Mouse (Mus musculus) MEL (cell line): ENCODE data around the gene Ccnt2. TPM values are rescaled to one million over a fixed set of nuclear protein-coding genes. Genes with fewer than 3 reads are reported as not detected.

Source experiments
- DNase-seq: peaks from one replicate; pipeline ENCODE4 v3.0.0; 2011; ENCODE audit warnings: low read depth, low spot score
- H3K27ac ChIP-seq: 2 replicates; pipeline ENCODE4 v1.5.1; 2012; ENCODE audit warnings: low read depth, mild to moderate bottlenecking, control low read depth, low read length, moderate library complexity; ENCODE audit not compliant: control insufficient read depth
- H3K27me3 ChIP-seq, 2 experiments: fragments of 150-350 bp in 1 of 2; sonication (generic) in 1 of 2; 2 replicates each; pipeline ENCODE4 v1.6.1; 2012; ENCODE audit warnings: low read length in 2 of 2, mild to moderate bottlenecking in 2 of 2, improper control_type of control experiment in 1 of 2, moderate library complexity in 1 of 2; ENCODE audit not compliant: insufficient read depth in 2 of 2, control insufficient read depth in 1 of 2
- H3K36me3 ChIP-seq, 2 experiments: 2 replicates each; pipeline ENCODE4 v1.6.1; 2012 to 2014; ENCODE audit warnings: low read length in 2 of 2, improper control_type of control experiment in 1 of 2, inconsistent platforms in 1 of 2, mild to moderate bottlenecking in 1 of 2; ENCODE audit not compliant: insufficient read depth in 2 of 2, control insufficient read depth in 1 of 2
- H3K4me1 ChIP-seq, 2 experiments: fragments of 150-350 bp in 1 of 2; sonication (generic) in 1 of 2; 2 replicates each; pipeline ENCODE4 v1.6.1; 2012; ENCODE audit warnings: low read length in 2 of 2, improper control_type of control experiment in 1 of 2, mild to moderate bottlenecking in 1 of 2; ENCODE audit not compliant: insufficient read depth in 2 of 2, control insufficient read depth in 1 of 2
- H3K4me3 ChIP-seq, 2 experiments: fragments of 150-350 bp in 1 of 2; sonication (generic) in 1 of 2; 2 replicates each; pipeline ENCODE4 v1.5.1; 2012; ENCODE audit warnings: low read depth in 2 of 2, low read length in 2 of 2, mild to moderate bottlenecking in 2 of 2, moderate library complexity in 2 of 2, control low read depth in 1 of 2, improper control_type of control experiment in 1 of 2; ENCODE audit not compliant: control insufficient read depth in 1 of 2, insufficient read depth in 1 of 2
- H3K79me2 ChIP-seq: 2 replicates; pipeline ENCODE4 v1.6.1; 2012; ENCODE audit warnings: mild to moderate bottlenecking, low read length, moderate library complexity; ENCODE audit not compliant: control insufficient read depth, poor library complexity, insufficient read depth
- H3K9ac ChIP-seq: 2 replicates; pipeline ENCODE4 v1.6.1; 2012; ENCODE audit warnings: low read depth, mild to moderate bottlenecking, control low read depth, low read length, moderate library complexity; ENCODE audit not compliant: control insufficient read depth, poor library complexity, severe bottlenecking
- H3K9me3 ChIP-seq: fragments of 150-350 bp; sonication (generic); replicated peaks from 2 replicates; pipeline ENCODE4 v1.6.1; 2012; ENCODE audit warnings: mild to moderate bottlenecking, low read length, improper control_type of control experiment, moderate library complexity; ENCODE audit not compliant: insufficient read depth
- BHLHE40 ChIP-seq: IDR thresholded peaks from 2 replicates; pipeline ENCODE4 v1.6.1; 2012; ENCODE audit warnings: low read depth, mild to moderate bottlenecking, inconsistent platforms, low read length, improper control_type of control experiment, borderline replicate concordance
- CHD1 ChIP-seq: IDR thresholded peaks from 2 replicates; pipeline ENCODE4 v1.6.1; 2012; ENCODE audit warnings: low read depth, mild to moderate bottlenecking, inconsistent platforms, low read length, improper control_type of control experiment
- CTCF ChIP-seq, 3 experiments: IDR thresholded peaks in 2 of 3; conservative IDR thresholded peaks in 1 of 3; 2 replicates each; pipeline ENCODE4 v1.5.1; 2011 to 2012; ENCODE audit warnings: low read length in 3 of 3, low read depth in 2 of 3, mild to moderate bottlenecking in 2 of 3, improper control_type of control experiment in 1 of 3, inconsistent platforms in 1 of 3, mixed read lengths in 1 of 3, moderate library complexity in 1 of 3; ENCODE audit not compliant: control insufficient read depth in 1 of 3, insufficient read depth in 1 of 3, poor library complexity in 1 of 3, severe bottlenecking in 1 of 3
- E2F4 ChIP-seq: IDR thresholded peaks from 2 replicates; pipeline ENCODE4 v1.6.1; 2011; ENCODE audit warnings: low read depth, low read length, improper control_type of control experiment, borderline replicate concordance
- ELF1 ChIP-seq: IDR thresholded peaks from 2 replicates; pipeline ENCODE4 v1.6.1; 2014; ENCODE audit warnings: low read depth, mild to moderate bottlenecking, inconsistent platforms, low read length, improper control_type of control experiment, moderate library complexity
- EP300 ChIP-seq, 2 experiments: IDR thresholded peaks; 2 replicates each; pipeline ENCODE4 v1.6.1; 2011; ENCODE audit warnings: improper control_type of control experiment in 2 of 2, low read length in 2 of 2, low read depth in 1 of 2, mild to moderate bottlenecking in 1 of 2
- GABPA ChIP-seq: IDR thresholded peaks from 2 replicates; pipeline ENCODE4 v1.6.1; 2012; ENCODE audit warnings: low read depth, mild to moderate bottlenecking, inconsistent platforms, low read length, improper control_type of control experiment, moderate library complexity
- GATA1 ChIP-seq: IDR thresholded peaks from 2 replicates; pipeline ENCODE4 v1.6.1; 2011; ENCODE audit warnings: low read depth, low read length, improper control_type of control experiment
- JUND ChIP-seq: IDR thresholded peaks from 2 replicates; pipeline ENCODE4 v1.6.1; 2011; ENCODE audit warnings: low read depth, mild to moderate bottlenecking, improper control_type of control experiment, low read length
- MAX ChIP-seq: IDR thresholded peaks from 2 replicates; pipeline ENCODE4 v1.6.1; 2011; ENCODE audit warnings: low read length, improper control_type of control experiment
- MAZ ChIP-seq: IDR thresholded peaks from 2 replicates; pipeline ENCODE4 v1.6.1; 2012; ENCODE audit warnings: low read depth, mild to moderate bottlenecking, inconsistent platforms, low read length, improper control_type of control experiment
- MEF2A ChIP-seq: IDR thresholded peaks from 2 replicates; pipeline ENCODE4 v1.6.1; 2014; ENCODE audit warnings: low read depth, mild to moderate bottlenecking, inconsistent platforms, low read length, improper control_type of control experiment; ENCODE audit not compliant: poor library complexity, insufficient replicate concordance, severe bottlenecking; ENCODE audit errors: extremely low read depth
- MXI1 ChIP-seq: IDR thresholded peaks from 2 replicates; pipeline ENCODE4 v1.6.1; 2011; ENCODE audit warnings: mild to moderate bottlenecking, low read depth, low read length, improper control_type of control experiment
- MYB ChIP-seq: IDR thresholded peaks from 2 replicates; pipeline ENCODE4 v1.6.1; 2011; ENCODE audit warnings: mild to moderate bottlenecking, low read depth, low read length, improper control_type of control experiment
- MYC ChIP-seq: IDR thresholded peaks from 2 replicates; pipeline ENCODE4 v1.6.1; 2011; ENCODE audit warnings: low read depth, mild to moderate bottlenecking, low read length, improper control_type of control experiment, moderate library complexity
- NELFE ChIP-seq: IDR thresholded peaks from 2 replicates; pipeline ENCODE4 v1.6.1; 2011; ENCODE audit warnings: low read depth, low read length, improper control_type of control experiment
- POLR2AphosphoS2 ChIP-seq: IDR thresholded peaks from 2 replicates; pipeline ENCODE4 v1.6.1; 2011; ENCODE audit warnings: low read length, improper control_type of control experiment
- POLR2AphosphoS5 ChIP-seq: IDR thresholded peaks from 2 replicates; pipeline ENCODE4 v1.6.1; 2012; ENCODE audit warnings: low read depth, borderline replicate concordance, mild to moderate bottlenecking, inconsistent platforms, low read length, moderate library complexity, mixed read lengths
- RAD21 ChIP-seq: IDR thresholded peaks from 2 replicates; pipeline ENCODE4 v1.6.1; 2011; ENCODE audit warnings: mild to moderate bottlenecking, low read depth, low read length, improper control_type of control experiment
- RCOR1 ChIP-seq: IDR thresholded peaks from 2 replicates; pipeline ENCODE4 v1.6.1; 2012; ENCODE audit warnings: low read depth, mild to moderate bottlenecking, inconsistent platforms, low read length, improper control_type of control experiment
- SIN3A ChIP-seq: IDR thresholded peaks from 2 replicates; pipeline ENCODE4 v1.6.1; 2012; ENCODE audit warnings: low read length, improper control_type of control experiment, inconsistent platforms
- SMC3 ChIP-seq: IDR thresholded peaks from 2 replicates; pipeline ENCODE4 v1.6.1; 2011; ENCODE audit warnings: low read depth, low read length, improper control_type of control experiment
- TAL1 ChIP-seq: IDR thresholded peaks from 2 replicates; pipeline ENCODE4 v1.6.1; 2012; ENCODE audit warnings: mild to moderate bottlenecking, inconsistent platforms, low read length, moderate library complexity, mixed read lengths
- UBTF ChIP-seq: IDR thresholded peaks from 2 replicates; pipeline ENCODE4 v1.6.1; 2012; ENCODE audit warnings: low read depth, mild to moderate bottlenecking, inconsistent platforms, low read length, improper control_type of control experiment, moderate library complexity, borderline replicate concordance; ENCODE audit not compliant: insufficient read depth
- USF1 ChIP-seq: IDR thresholded peaks from 2 replicates; pipeline ENCODE4 v1.6.1; 2014; ENCODE audit warnings: low read depth, mild to moderate bottlenecking, inconsistent platforms, low read length, improper control_type of control experiment, moderate library complexity
- USF2 ChIP-seq, 2 experiments: IDR thresholded peaks; 2 replicates each; pipeline ENCODE4 v1.6.1; 2011 to 2012; ENCODE audit warnings: improper control_type of control experiment in 2 of 2, low read length in 2 of 2, borderline replicate concordance in 1 of 2, inconsistent platforms in 1 of 2, low read depth in 1 of 2, mild to moderate bottlenecking in 1 of 2; ENCODE audit not compliant: insufficient read depth in 1 of 2
- ZKSCAN1 ChIP-seq: IDR thresholded peaks from 2 replicates; pipeline ENCODE4 v1.6.1; 2012; ENCODE audit warnings: low read depth, mild to moderate bottlenecking, inconsistent platforms, low read length, improper control_type of control experiment, moderate library complexity
- ZMIZ1 ChIP-seq: IDR thresholded peaks from 2 replicates; pipeline ENCODE4 v1.6.1; 2012; ENCODE audit warnings: low read depth, mild to moderate bottlenecking, inconsistent platforms, low read length, improper control_type of control experiment, moderate library complexity
- ZNF384 ChIP-seq: IDR thresholded peaks from 2 replicates; pipeline ENCODE4 v1.6.1; 2012; ENCODE audit warnings: low read depth, mild to moderate bottlenecking, inconsistent platforms, low read length, improper control_type of control experiment
- polyA plus RNA-seq, 2 experiments: library from polyadenylated mRNA; stranded (reverse) in 1 of 2; unstranded in 1 of 2; fragments of >175 nt in 1 of 2; fragments of >200 nt in 1 of 2; gene quantifications; 2 replicates each; pipeline versions ENCODE4 v1.2.1 to v1.2.4; 2012; ENCODE audit warnings: low replicate concordance in 2 of 2, low read depth in 1 of 2; ENCODE audit not compliant: insufficient read length in 2 of 2, insufficient read depth in 1 of 2, missing spikeins in 1 of 2
- total RNA-seq: library from RNA; depleted of rRNA; stranded (reverse); fragments of 300-350 nt; gene quantifications from 2 replicates; pipeline ENCODE4 v1.2.3, GENCODE M21; 2012

Gene Ccnt2
- total and polyA plus RNA-seq, 3 experiments: 20.6 to 31.5 (median 26.7) TPM

DNA sequence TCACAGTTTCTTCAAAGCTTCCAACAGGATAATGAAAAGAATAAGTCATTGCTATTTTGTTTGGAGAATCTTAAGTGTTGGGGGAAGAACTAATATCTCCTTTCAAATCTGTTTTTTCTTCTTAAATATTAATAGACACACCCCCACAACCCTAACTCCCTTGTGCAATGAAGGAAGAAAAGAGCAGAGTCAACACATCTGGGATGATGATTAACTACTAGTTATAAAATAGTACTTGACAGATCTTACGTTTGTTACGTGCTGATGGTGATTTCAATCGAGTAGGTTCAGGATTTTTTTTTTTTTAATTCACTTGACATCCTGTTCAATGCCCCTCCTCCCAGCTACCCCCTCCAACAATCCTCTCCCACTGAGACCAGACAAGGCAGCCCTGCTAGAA, 38.6 kb upstream of the Ccnt2 start:
- H3K27ac ChIP-seq: no peak overlapping the region
- H3K4me3 ChIP-seq: no peak overlapping the region
- no peak for TF ChIP-seq GABPA
- no peak for TF ChIP-seq UBTF
- no peak for TF ChIP-seq EP300 (IDR thresholded peaks at IDR 0.05; ENCODE audit: low read depth in 1 of 2, low read length in 2 of 2)
- TF ChIP-seq MXI1: no peak
- TF ChIP-seq MAZ: no peak
- TF ChIP-seq NELFE: no peak
- no peak for TF ChIP-seq SIN3A
- no peak for TF ChIP-seq SMC3
- TF ChIP-seq ZMIZ1: no peak
- TF ChIP-seq ELF1: no peak
- no peak for TF ChIP-seq MEF2A
- no peak for TF ChIP-seq POLR2AphosphoS2
- no peak for TF ChIP-seq ZNF384
- TF ChIP-seq GATA1: no peak
- no peak for TF ChIP-seq POLR2AphosphoS5
- no peaks in the 10 kb centered on the region for H3K9me3 ChIP-seq
- no peaks in the 10 kb centered on the region for H3K79me2 ChIP-seq
- no peak overlapping the region for H3K9ac ChIP-seq
- no peaks in the 10 kb centered on the region for H3K4me1 ChIP-seq
- no peaks in the 10 kb centered on the region for H3K27me3 ChIP-seq
- no peaks in the 10 kb centered on the region for H3K36me3 ChIP-seq
- no peak for DNase-seq

DNA sequence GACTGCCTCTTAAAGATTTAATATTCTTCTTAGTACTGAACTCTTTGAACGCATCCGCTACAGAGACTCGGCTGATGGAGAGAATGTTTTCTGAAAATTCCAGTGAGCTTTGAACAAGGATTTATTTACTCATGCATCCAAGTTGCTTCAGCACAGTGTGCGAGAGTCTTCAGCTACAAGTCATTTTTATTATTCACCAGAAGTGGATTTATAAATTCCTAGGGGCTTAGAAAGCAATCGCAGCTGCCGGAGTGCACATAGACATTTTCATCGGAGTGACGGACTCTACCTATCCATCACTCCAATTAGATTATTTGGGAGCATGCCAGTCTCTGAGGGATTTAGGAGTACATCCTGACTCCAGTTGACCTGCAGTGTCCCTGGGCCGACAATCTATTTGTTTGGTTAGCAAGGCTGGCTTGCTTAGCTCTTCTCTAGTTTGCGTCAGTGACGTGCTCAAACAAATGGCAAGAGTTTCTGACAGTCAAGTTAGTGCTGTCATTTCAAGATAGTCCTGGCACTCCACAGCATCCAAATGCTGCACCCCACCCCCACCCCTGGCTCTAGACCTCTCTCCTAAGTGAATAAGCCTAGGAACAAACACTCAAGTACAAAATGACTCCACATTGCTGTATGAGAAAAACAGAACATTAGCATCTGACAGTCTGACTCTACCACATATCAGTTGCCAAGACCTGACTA, 23.4 kb upstream of the Ccnt2 start:
- TF ChIP-seq USF1: no peak
- TF ChIP-seq ZKSCAN1: no peak
- no peak for TF ChIP-seq E2F4
- TF ChIP-seq CHD1: no peak
- TF ChIP-seq MYC: no peak
- TF ChIP-seq UBTF: no peak
- TF ChIP-seq MAX: no peak
- TF ChIP-seq TAL1: no peak
- TF ChIP-seq GABPA: no peak
- TF ChIP-seq RAD21: no peak
- TF ChIP-seq NELFE: no peak
- no peak for TF ChIP-seq RCOR1
- TF ChIP-seq CTCF (IDR thresholded peaks at IDR 0.05 in 2 of 3, conservative IDR thresholded peaks at IDR 0.05 in 1 of 3; ENCODE audit: control insufficient read depth in 1 of 3, insufficient read depth in 1 of 3, low read depth in 2 of 3, low read length in 3 of 3, poor library complexity in 1 of 3, severe bottlenecking in 1 of 3): no peak
- TF ChIP-seq USF2 (IDR thresholded peaks at IDR 0.05; ENCODE audit: borderline replicate concordance in 1 of 2, insufficient read depth in 1 of 2, low read depth in 1 of 2, low read length in 2 of 2): no peak
- no peak for TF ChIP-seq ZNF384
- no peak for TF ChIP-seq MYB
- TF ChIP-seq BHLHE40: no peak
- no peak for TF ChIP-seq JUND
- Histone ChIP-seq H3K4me1 (peaks cover 3 to 5% of the 10 kb centered on the region in 2 experiments), H3K9ac (no peak overlapping the region), H3K4me3 (no peak overlapping the region), H3K27ac (no peak overlapping the region), H3K9me3 (no peaks in the 10 kb centered on the region), H3K27me3 (no peaks in the 10 kb centered on the region), H3K36me3 (peaks cover 0 to 9% of the 10 kb centered on the region in 2 experiments; a peak in 2 of 4 replicates), H3K79me2 (no peaks in the 10 kb centered on the region)
- no peak for DNase-seq
